Mouse (Mus musculus) myocyte (in vitro differentiated cells): ENCODE measurements around the gene Kcna6.

ENCODE experiments used
- E2F4 ChIP-seq: IDR thresholded peaks from one replicate; pipeline ENCODE4 v1.6.1; 2011; ENCODE audit warnings: mild to moderate bottlenecking, control low read depth, moderate library complexity; ENCODE audit not compliant: insufficient read depth
- MAX ChIP-seq: IDR thresholded peaks from one replicate; pipeline ENCODE4 v1.6.1; 2011; ENCODE audit warnings: low read depth, mild to moderate bottlenecking, control low read depth
- MYOD1 ChIP-seq, 3 experiments: IDR thresholded peaks; one replicate each; pipeline ENCODE4 v1.6.1; 2011; ENCODE audit warnings: control low read depth in 2 of 3, low read depth in 2 of 3, mild to moderate bottlenecking in 2 of 3, moderate library complexity in 1 of 3; ENCODE audit not compliant: insufficient read length in 2 of 3, control insufficient read depth in 1 of 3
- POLR2A ChIP-seq: IDR thresholded peaks from one replicate; pipeline ENCODE4 v1.6.1; 2011; ENCODE audit warnings: low read depth, mild to moderate bottlenecking, control low read depth, moderate library complexity; ENCODE audit not compliant: insufficient read length
- POLR2AphosphoS2 ChIP-seq: IDR thresholded peaks from one replicate; pipeline ENCODE4 v1.6.1; 2011; ENCODE audit warnings: low read depth, control low read depth; ENCODE audit not compliant: insufficient read length
- SRF ChIP-seq: IDR thresholded peaks from one replicate; pipeline ENCODE4 v1.6.1; 2011; ENCODE audit warnings: low read depth; ENCODE audit not compliant: control insufficient read depth, insufficient read length
- TCF12 ChIP-seq: IDR thresholded peaks from one replicate; pipeline ENCODE4 v1.6.1; 2011; ENCODE audit warnings: mild to moderate bottlenecking, control low read depth; ENCODE audit not compliant: poor library complexity, insufficient read depth, severe bottlenecking

GRCm38 (mm10) chr6:126678961-126679360, 61.5 kb downstream of the Kcna6 start:
- TF ChIP-seq SRF: no peak
- no peak for TF ChIP-seq POLR2A
- no peak for TF ChIP-seq MYOD1 (IDR thresholded peaks at IDR 0.05; ENCODE audit: control insufficient read depth in 1 of 3, insufficient read length in 2 of 3, low read depth in 2 of 3)
- no peak for TF ChIP-seq MAX
- no peak for TF ChIP-seq TCF12
- no peak for TF ChIP-seq E2F4
- TF ChIP-seq POLR2AphosphoS2: no peak
